Mouse (Mus musculus) midbrain, embryonic 15.5 days (tissue): ENCODE measurements around the gene Gss. TPM values are rescaled to one million over a fixed set of nuclear protein-coding genes. Genes with fewer than 3 reads are reported as not detected.
"Not testable (repeated sequence)": the region's sequence is repeated elsewhere in the genome, so short reads cannot be mapped to it uniquely, and the experiment has no call there.

Experiments
- ATAC-seq: fragments of 200-750 bp; cut with Nextera tagmentation; replicated peaks from 2 replicates; pipeline ENCODE4 v1.8.0; 2017; ENCODE audit warnings: moderate TSS enrichment
- H3K27ac ChIP-seq: fragments of 300-500 bp; sonication (generic); 2 replicates; pipeline ENCODE4 v1.5.1; 2015; ENCODE audit warnings: mild to moderate bottlenecking, inconsistent platforms
- H3K27me3 ChIP-seq: fragments of 300-500 bp; sonication (generic); replicated peaks from 2 replicates; pipeline ENCODE4 v1.6.1; 2015; ENCODE audit warnings: inconsistent platforms
- H3K36me3 ChIP-seq: fragments of 300-500 bp; sonication (generic); replicated peaks from 2 replicates; pipeline ENCODE4 v1.6.1; 2015; ENCODE audit warnings: inconsistent platforms
- H3K4me1 ChIP-seq: fragments of 300-500 bp; sonication (generic); 2 replicates; pipeline ENCODE4 v1.6.1; 2015; ENCODE audit warnings: inconsistent platforms
- H3K4me2 ChIP-seq: fragments of 300-500 bp; sonication (generic); 2 replicates; pipeline ENCODE4 v1.6.1; 2015; ENCODE audit warnings: inconsistent platforms, mild to moderate bottlenecking, moderate library complexity
- H3K4me3 ChIP-seq: fragments of 300-500 bp; sonication (generic); 2 replicates; pipeline ENCODE4 v1.5.1; 2015; ENCODE audit warnings: mild to moderate bottlenecking, inconsistent platforms
- H3K9ac ChIP-seq: fragments of 300-500 bp; sonication (generic); 2 replicates; pipeline ENCODE4 v1.6.1; 2015; ENCODE audit warnings: mild to moderate bottlenecking, inconsistent platforms
- H3K9me3 ChIP-seq: fragments of 300-500 bp; sonication (generic); 2 replicates; pipeline ENCODE4 v1.6.1; 2016; ENCODE audit warnings: inconsistent platforms
- WGBS: fragments of 180-500 bp; shearing (Covaris S2); methylation state at CpG from one replicate; pipeline ENCODE4 v1.1.7; 2015; ENCODE audit warnings: mixed read lengths; 5-methylcytosine and 5-hydroxymethylcytosine counted together
- polyA plus RNA-seq: library from polyadenylated mRNA; unstranded; fragments of >200 nt; fragmentation: Nextera tagmentation; extraction: Ambion mirVana; gene quantifications from 2 replicates; pipeline ENCODE4 v1.2.1, GENCODE M21; 2015

The Gss gene
- polyA plus RNA-seq, 1 experiment from 2014 or later, result 16.3 TPM

DNA sequence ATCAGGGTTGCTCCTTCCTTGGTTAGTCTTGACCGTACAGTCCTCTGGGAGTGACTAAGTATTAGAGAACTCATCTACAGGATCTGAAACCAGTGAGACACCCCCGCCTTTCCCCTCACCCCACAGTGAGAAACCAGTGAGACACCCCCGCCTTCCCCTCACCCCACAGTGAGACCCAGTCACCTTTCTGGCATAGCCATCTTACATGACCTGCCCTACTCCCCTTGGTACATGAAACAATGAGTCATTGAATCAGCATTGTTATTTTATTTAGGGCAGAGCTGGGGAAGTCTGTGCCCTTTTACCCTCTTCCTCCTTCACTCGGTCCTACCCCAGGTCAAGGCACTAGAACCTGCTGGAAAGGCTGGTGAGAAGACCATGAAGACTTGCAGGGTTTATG lies 29.7 kb downstream of the Gss start:
- no peak overlapping the region for H3K9ac ChIP-seq
- 83% methylated on average over 4 of the region's 4 CpGs for WGBS
- H3K36me3 ChIP-seq, result no peaks in the 10 kb centered on the region; the same call in 1 of the 2 replicates
- no peaks in the 10 kb centered on the region for H3K9me3 ChIP-seq
- H3K27me3 ChIP-seq, result no peaks in the 10 kb centered on the region
- no peak overlapping the region for H3K27ac ChIP-seq
- H3K4me3 ChIP-seq, result no peak overlapping the region
- no peak overlapping the region for H3K4me2 ChIP-seq
- no peaks in the 10 kb centered on the region for H3K4me1 ChIP-seq
- ATAC-seq, result no peak

DNA sequence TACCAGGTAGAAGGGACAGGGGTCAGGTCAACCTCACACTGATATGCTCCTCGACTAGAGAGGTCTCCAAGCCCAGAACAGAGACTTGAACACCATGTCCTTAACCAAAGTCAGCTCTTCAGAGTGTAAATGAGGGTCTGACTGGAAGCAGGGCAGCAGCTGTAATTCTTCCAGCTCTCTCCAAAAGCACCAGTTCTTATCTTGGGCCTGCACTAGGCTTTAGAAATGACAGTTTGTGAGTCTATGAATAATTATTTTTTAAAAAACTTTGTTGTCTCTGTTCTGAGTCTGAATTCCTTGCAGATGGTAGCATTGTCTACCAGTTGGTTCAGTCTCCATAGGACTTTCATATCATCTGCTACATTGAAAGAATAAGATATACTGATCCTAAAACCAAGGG lies 30.4 kb downstream of the Gss start:
- Histone ChIP-seq H3K9ac (no peak overlapping the region), H3K4me3 (no peak overlapping the region), H3K36me3 (no peaks in the 10 kb centered on the region; the same call in 1 of the 2 replicates), H3K4me1 (no peaks in the 10 kb centered on the region), H3K27ac (no peak overlapping the region), H3K9me3 (no peaks in the 10 kb centered on the region), H3K4me2 (no peak overlapping the region), H3K27me3 (no peaks in the 10 kb centered on the region)
- WGBS, result 50% methylated on average over 1 of the region's 1 CpGs
- ATAC-seq, result no peak

DNA sequence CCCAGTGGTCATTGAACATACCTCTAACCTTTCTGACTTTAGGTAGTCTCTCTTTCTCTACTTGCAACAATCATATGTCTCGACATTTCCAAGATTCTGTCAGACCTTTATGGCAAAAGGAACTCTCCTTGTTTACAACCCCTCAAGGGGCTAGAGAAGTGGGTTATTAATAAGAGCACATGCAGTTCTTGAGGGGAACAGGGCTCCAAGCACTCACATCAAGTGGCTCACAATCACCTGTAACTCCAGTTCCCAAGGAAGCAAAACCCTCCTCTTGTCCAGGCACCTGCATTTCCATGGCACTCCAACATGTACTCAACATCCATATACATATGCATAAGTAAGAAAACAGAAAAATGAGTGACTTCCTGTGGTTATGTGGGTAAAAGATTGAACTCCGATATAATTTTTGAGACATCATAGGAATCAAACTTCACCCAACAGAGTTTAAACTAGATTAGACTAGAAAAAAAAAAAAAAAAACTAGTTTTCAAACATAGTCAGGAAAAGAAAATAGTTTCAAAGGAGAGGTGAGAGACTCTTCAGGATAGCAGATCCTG lies 38.1 kb downstream of the Gss start:
- H3K9me3 ChIP-seq, result no peaks in the 10 kb centered on the region
- H3K4me2 ChIP-seq, result no peak overlapping the region
- H3K27ac ChIP-seq, result no peak overlapping the region
- no peaks in the 10 kb centered on the region for H3K4me1 ChIP-seq
- H3K27me3 ChIP-seq, result no peaks in the 10 kb centered on the region
- WGBS, result 80% methylated on average over 2 of the region's 2 CpGs
- no peak for ATAC-seq
- H3K9ac ChIP-seq, result no peak overlapping the region
- no peaks in the 10 kb centered on the region for H3K36me3 ChIP-seq
- no peak overlapping the region for H3K4me3 ChIP-seq

DNA sequence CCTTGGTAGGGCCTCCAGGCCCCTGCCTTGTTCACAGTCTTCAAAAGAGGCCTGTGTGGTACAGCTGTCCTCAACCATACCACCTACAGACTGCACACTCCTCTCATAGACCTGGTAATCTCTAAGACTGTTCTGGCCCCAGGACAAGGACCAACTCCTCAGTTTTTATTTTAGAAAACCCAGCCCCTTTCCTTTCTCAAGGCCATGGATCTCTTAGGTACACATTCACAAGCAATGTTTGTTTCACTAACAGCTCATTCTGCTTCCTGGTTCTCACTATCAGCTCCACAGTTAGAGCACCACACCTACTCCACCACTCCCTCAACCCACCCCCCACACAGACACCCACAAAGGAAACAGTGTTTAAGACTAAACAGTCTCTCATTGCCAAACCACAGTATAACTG lies 39.7 kb downstream of the Gss start:
- H3K4me1 ChIP-seq, result no peaks in the 10 kb centered on the region
- no peak for ATAC-seq
- H3K27ac ChIP-seq, result no peak overlapping the region
- no peak overlapping the region for H3K4me2 ChIP-seq
- H3K4me3 ChIP-seq, result no peak overlapping the region
- no peaks in the 10 kb centered on the region for H3K36me3 ChIP-seq
- H3K9ac ChIP-seq, result no peak overlapping the region
- H3K9me3 ChIP-seq, result no peaks in the 10 kb centered on the region
- H3K27me3 ChIP-seq, result no peaks in the 10 kb centered on the region

DNA sequence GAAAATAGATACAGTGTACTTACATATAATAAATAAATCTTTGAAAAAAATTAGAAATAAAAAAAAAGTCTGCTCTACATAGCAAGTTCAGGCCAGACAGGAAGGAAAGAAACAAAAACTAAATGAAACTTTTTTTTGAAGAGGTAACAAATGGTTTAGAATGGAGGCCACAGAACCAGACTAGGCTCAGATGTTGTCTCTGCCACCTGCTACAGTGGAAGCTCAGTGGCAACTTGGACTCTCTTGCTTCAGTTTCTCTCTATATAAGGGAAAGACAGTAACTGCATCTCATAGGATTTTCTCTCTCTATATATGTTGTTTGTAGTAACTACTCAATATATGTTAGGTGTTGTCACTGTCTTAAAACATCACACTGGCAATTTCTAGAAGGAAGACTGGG lies 40.3 kb downstream of the Gss start:
- no peaks in the 10 kb centered on the region for H3K27me3 ChIP-seq
- no peak overlapping the region for H3K9ac ChIP-seq
- H3K4me1 ChIP-seq, result no peaks in the 10 kb centered on the region
- no peaks in the 10 kb centered on the region for H3K9me3 ChIP-seq
- H3K4me2 ChIP-seq, result no peak overlapping the region
- no peak overlapping the region for H3K27ac ChIP-seq
- no peak for ATAC-seq
- no peak overlapping the region for H3K4me3 ChIP-seq
- no peaks in the 10 kb centered on the region for H3K36me3 ChIP-seq

DNA sequence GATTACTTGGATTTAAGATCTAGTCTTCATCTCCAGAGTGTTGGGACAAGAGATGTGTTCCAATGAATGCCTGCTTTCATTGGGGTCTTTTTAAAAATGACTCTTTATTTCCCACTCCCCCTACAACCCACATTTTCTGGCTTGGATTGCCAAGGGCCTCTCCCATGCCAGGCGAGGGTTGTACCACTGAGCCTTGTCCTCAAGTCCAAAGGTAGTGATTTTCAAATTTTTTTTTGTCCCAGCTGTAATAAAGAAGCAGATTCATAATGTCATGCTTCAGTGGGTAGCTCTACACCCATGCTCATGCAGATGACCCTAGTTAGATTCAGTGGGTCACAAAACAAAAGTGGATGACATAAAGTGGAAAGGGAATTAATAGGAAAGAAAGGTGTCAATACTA lies 45.7 kb downstream of the Gss start:
- 74% methylated on average over 1 of the region's 1 CpGs for WGBS
- Histone ChIP-seq H3K27me3 (no peaks in the 10 kb centered on the region), H3K4me3 (no peak overlapping the region), H3K4me1 (no peaks in the 10 kb centered on the region), H3K4me2 (no peak overlapping the region), H3K9ac (no peak overlapping the region), H3K27ac (no peak overlapping the region), H3K36me3 (no peaks in the 10 kb centered on the region), H3K9me3 (no peaks in the 10 kb centered on the region)
- ATAC-seq, result no peak

DNA sequence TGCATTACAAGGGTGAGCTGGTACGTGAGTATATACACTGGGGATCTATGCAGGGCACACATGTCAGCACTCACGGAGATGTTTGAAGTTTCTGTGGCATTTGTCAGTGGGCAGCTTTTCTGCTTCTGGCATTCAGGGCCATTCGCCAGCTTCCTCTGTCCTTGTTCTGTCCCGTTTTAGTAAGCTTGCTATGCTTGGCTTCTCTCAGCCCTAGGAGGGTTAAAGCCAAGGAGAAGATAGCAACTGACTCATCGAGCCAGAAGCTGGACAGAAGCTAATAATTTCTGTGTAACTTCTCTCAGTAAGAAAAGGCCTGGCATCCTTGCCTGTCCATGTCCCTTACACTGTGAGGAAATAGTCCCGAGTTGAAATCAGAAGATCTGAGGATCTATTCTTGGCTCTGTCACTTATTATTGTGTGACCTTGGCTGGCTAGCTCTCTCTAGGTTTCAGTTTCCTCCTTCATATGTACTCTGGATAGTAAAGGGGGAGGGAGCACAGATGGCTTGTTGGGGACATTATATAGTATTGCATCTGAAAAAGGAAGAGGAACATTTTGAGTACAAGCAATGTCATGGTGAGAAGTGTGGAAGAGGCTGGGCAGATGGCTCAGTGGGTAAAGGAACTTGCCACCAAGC lies 51.7 kb downstream of the Gss start:
- ATAC-seq, result no peak
- Histone ChIP-seq H3K9ac (no peak overlapping the region), H3K36me3 (no peaks in the 10 kb centered on the region), H3K27me3 (no peaks in the 10 kb centered on the region), H3K4me2 (no peak overlapping the region), H3K27ac (no peak overlapping the region), H3K9me3 (no peaks in the 10 kb centered on the region), H3K4me3 (no peak overlapping the region), H3K4me1 (no peaks in the 10 kb centered on the region)
- 62% methylated on average over 6 of the region's 6 CpGs for WGBS

DNA sequence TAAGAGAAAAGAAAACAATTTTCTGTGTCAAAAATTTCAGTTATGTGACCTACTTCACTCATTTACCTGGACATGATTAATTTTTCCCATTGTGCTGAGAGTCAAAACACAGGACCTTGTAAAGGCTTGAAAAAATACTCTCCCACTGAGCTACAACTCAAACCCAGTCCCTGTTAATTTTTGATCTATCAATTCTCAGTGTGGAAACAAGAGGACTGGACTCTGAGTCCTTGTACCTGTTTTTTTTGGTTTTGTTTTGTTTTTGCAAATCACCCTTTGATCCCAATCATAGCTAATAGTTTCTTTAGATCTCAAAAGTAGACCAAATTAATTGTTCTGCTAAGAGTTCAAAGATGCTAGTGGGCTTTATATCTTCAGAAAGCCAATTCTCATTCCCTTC lies 52.9 kb downstream of the Gss start:
- no peak for ATAC-seq
- no peak overlapping the region for H3K4me2 ChIP-seq
- H3K4me3 ChIP-seq, result no peak overlapping the region
- H3K27me3 ChIP-seq, result no peaks in the 10 kb centered on the region
- H3K27ac ChIP-seq, result no peak overlapping the region
- H3K36me3 ChIP-seq, result no peaks in the 10 kb centered on the region
- H3K4me1 ChIP-seq, result no peaks in the 10 kb centered on the region
- H3K9me3 ChIP-seq, result no peaks in the 10 kb centered on the region
- H3K9ac ChIP-seq, result no peak overlapping the region

DNA sequence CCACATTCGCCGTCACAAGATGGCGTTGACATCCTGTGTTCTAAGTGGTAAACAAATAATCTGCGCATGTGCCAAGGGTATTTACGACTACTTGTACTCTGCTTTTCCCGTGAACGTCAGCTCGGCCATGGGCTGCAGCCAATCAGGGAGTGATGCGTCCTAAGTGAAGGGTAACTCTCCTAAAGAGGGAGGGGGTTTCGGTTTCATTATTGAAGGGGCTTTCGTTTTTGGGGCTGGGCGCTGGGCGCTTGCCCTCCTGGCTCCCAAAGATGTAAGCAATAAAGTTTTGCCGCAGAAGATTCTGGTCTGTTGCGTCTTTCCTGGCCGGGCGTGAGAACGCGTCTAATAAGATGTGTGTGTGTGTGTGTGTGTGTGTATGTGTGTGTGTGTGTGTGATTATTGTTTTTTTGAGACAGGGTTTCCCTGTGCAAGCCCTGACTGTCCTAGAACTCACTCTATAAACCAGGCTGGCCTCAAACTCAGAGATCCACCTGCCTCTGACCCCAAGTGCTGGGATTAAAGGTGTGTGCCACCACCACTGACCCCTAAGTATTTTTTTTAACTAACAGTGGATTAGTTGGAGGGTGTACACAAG lies 54.0 kb downstream of the Gss start:
- H3K27ac ChIP-seq, H3K27me3 ChIP-seq, H3K36me3 ChIP-seq, H3K9me3 ChIP-seq, H3K4me1 ChIP-seq, H3K9ac ChIP-seq, H3K4me2 ChIP-seq, H3K4me3 ChIP-seq, ATAC-seq: not testable (repeated sequence)
- 84% methylated on average over 17 of the region's 19 CpGs for WGBS

DNA sequence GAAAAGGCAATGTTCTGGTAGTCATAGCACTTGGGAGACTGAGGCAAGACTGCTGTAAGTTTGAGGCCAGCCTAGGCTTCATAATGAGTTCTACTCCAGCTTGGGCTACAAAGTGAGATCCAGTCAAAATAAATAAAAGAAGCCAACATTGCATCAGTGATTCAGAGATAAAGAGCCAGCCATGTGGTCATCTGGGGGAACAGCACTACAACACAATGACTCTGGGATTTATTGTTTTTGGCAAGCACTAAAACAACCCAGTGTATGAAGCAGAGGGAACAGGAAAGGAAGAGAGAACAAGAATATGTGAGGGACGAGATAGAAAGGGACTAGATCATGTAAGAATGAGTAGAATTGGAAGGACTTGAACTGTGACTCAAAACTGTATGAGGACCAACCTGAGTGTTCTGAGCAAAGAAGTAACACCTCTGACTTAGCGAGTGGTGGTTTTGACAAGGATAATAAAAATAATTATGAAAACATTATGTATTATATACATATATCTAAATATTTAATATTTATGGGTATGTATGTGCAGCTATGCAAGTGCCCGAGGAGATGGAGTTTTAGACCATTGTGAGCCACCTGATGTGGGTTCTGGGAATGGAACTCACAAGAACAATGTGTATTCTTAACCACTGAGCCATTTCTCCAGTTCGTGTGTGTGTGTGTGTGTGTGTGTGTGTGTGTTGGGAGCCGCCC lies 54.7 kb downstream of the Gss start:
- H3K4me3 ChIP-seq, result no peak overlapping the region
- H3K27me3 ChIP-seq, result no peaks in the 10 kb centered on the region
- no peak overlapping the region for H3K27ac ChIP-seq
- H3K36me3 ChIP-seq, result no peaks in the 10 kb centered on the region
- WGBS, result 85% methylated on average over 5 of the region's 5 CpGs
- H3K4me1 ChIP-seq, result no peaks in the 10 kb centered on the region
- no peak overlapping the region for H3K9ac ChIP-seq
- ATAC-seq, result no peak
- no peak overlapping the region for H3K4me2 ChIP-seq
- H3K9me3 ChIP-seq, result no peaks in the 10 kb centered on the region

DNA sequence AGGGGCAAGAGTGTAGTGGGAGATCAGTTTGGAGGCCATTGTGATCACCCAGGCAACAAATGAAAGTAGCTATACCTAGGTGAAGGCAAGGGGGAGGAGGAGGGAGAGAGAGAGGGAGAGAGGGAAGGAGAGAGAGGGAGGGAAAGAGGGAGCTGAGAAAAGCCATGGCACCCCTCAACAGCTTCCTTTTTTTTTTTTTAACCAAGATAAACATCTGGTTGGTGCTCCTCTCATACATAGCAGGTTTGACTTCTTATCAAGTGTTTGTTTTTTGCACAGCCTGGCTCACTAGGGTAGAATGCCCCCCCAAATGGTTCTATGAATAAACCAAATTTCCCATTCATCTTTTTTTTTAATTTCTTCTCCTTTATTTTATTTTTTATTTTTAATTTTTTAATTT lies 56.3 kb downstream of the Gss start:
- no peak overlapping the region for H3K4me3 ChIP-seq
- H3K27me3 ChIP-seq, result no peaks in the 10 kb centered on the region
- ATAC-seq, result no peak
- no peak overlapping the region for H3K4me2 ChIP-seq
- H3K4me1 ChIP-seq, result no peaks in the 10 kb centered on the region
- no peak overlapping the region for H3K9ac ChIP-seq
- H3K27ac ChIP-seq, result no peak overlapping the region
- no peaks in the 10 kb centered on the region for H3K9me3 ChIP-seq
- no peaks in the 10 kb centered on the region for H3K36me3 ChIP-seq

DNA sequence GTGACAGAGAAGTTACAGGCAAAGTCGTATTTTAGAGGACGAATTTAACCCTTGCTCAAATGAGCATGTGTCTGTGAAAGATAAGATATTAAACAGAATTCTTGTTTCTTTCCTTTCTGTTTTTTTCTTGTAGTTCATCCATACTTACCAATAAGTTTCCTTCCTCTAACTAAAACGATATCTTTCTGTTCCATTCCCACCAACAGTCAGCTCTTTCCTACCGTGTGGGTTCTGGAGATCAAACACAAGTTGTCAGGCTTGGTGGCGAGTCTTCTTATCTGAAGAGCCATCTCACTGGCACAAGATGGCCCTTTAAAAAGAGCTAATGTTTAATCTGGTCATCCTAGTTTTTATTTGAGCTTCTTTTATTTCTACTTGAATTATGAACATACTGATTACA lies 65.2 kb downstream of the Gss start:
- Histone ChIP-seq H3K4me2 (no peak overlapping the region), H3K9ac (no peak overlapping the region), H3K9me3 (no peaks in the 10 kb centered on the region), H3K36me3 (no peaks in the 10 kb centered on the region), H3K4me1 (no peaks in the 10 kb centered on the region), H3K4me3 (no peak overlapping the region), H3K27ac (no peak overlapping the region), H3K27me3 (no peaks in the 10 kb centered on the region)
- no peak for ATAC-seq
- WGBS, result 78% methylated on average over 5 of the region's 5 CpGs

DNA sequence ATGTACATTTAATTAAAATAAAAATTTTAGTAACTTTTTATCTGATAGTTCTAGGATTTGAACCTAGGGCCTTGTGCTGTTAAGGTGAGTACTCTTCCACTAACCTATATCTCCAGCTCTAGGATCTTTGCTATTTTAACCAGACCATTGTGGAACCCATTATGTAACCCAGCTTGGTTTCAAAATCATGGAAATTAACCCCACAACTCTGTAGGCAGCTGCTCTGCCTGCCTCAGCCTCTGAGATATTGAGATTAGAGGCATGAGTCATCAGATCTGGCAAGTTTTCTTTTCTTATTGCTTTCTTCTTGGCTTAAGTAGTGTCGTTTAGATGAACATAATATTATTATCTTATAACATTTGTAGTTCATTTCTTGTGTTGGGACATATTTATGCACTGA lies 68.2 kb downstream of the Gss start:
- Histone ChIP-seq H3K9ac (no peak overlapping the region), H3K27ac (no peak overlapping the region), H3K4me3 (no peak overlapping the region), H3K36me3 (no peaks in the 10 kb centered on the region), H3K4me1 (no peaks in the 10 kb centered on the region), H3K4me2 (no peak overlapping the region), H3K9me3 (no peaks in the 10 kb centered on the region), H3K27me3 (no peaks in the 10 kb centered on the region)
- ATAC-seq, result no peak
- 68% methylated on average over 1 of the region's 1 CpGs for WGBS
